Mouse (Mus musculus): ENCODE results near the gene Bud23. TPM values are rescaled to one million over a fixed set of nuclear protein-coding genes. Genes with fewer than 3 reads are reported as not detected.

The Bud23 gene
- total and polyA plus RNA-seq, 3 experiments = 101 to 222 TPM; not detected in 1

DNA sequence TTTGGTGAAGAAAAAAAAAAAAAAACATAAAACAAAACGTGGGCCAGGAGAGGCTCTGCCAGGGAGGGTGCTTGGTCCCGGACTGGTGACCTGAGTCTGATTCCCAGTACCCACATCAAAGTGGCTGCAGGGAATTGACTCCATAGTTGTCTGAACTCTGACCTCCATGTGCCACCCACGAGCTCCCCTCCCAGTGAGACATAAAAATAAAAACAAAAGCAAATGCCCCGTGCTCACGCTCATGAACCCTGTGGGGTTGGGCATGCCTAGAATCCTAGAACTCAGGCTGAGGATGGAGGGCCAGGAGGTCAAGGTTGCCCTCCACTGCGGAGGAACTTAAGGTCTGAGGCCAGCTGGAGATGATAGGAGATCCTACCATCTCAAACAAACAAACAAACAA lies 44.3 kb upstream of the Bud23 start:
- Histone ChIP-seq H3K4me1 (ENCODE audit: control insufficient read depth in 1 of 2, insufficient read depth in 2 of 2, low read length in 2 of 2) (no peaks in the 10 kb centered on the region), H3K4me3 (ENCODE audit: control insufficient read depth in 1 of 2, insufficient read depth in 1 of 2, low read depth in 2 of 2, low read length in 2 of 2) (no peak overlapping the region), H3K9me3 (replicated peaks; ENCODE audit: insufficient read depth, low read length) (no peaks in the 10 kb centered on the region), H3K27me3 (ENCODE audit: control insufficient read depth in 1 of 2, insufficient read depth in 2 of 2, low read length in 2 of 2) (no peaks in the 10 kb centered on the region), H3K79me2 (ENCODE audit: control insufficient read depth, insufficient read depth, low read length, poor library complexity) (no peaks in the 10 kb centered on the region), H3K9ac (ENCODE audit: control insufficient read depth, low read depth, low read length, poor library complexity, severe bottlenecking) (no peak overlapping the region), H3K27ac (ENCODE audit: control insufficient read depth, low read depth, low read length) (no peak overlapping the region), H3K36me3 (ENCODE audit: control insufficient read depth in 1 of 2, insufficient read depth in 2 of 2, low read length in 2 of 2) (no peaks in the 10 kb centered on the region)
- TF ChIP-seq SIN3A (IDR thresholded peaks at IDR 0.05; ENCODE audit: low read length) (no peak), CHD1 (IDR thresholded peaks at IDR 0.05; ENCODE audit: low read depth, low read length) (no peak), KAT2A (conservative IDR thresholded peaks at IDR 0.05; ENCODE audit: low read depth, low read length) (no peak), NELFE (IDR thresholded peaks at IDR 0.05; ENCODE audit: low read depth, low read length) (no peak)
- no peak for DNase-seq (ENCODE audit: low read depth, low spot score)

DNA sequence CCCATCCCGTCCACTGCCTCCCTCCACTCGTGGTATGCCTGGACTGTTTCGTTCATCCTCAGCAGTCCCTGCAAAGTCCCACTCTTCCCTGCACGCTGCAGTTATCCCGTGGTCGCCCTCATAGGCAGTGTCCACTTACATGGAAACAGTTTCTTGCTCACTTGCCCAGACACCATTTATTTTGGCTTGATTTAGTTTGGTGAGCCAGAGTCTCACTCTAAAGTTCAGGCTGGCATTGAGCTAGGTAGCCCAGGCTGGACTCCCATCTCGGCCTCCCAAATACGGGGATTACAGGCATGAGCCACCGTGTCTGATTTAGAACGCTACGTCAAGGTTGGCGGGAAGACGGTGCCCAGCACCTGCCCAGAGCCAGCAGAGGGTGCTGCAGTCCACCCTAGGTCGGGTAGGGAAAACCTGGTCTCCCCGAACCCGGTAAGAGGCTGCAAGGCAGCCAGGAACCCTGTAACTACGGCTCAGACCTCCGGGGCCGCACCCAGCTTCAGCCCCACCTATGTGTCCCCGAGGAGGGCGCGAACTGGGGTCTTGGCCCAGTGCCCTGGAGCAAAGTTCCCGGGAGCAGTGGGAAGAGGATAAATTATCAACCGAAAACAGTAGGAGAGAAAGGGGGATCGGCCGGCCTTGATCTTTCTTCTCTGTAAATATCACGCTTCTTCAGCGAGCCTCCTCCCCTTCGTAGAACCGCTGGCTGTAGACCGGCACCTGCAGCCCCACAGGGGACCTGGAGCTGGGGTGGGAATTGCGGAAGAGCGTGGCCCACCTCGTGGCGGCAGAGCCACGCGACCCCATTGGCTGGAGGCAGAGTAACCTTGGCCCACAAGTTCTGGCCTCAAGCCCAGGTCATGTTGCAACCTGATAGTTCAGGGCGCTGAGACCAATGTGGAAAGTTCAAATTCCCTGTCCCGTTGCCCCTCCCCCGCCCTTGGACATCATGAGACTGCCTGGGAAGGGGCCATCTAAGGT lies 43.1 kb upstream of the Bud23 start:
- Histone ChIP-seq H3K27me3 (ENCODE audit: control insufficient read depth in 1 of 2, insufficient read depth in 2 of 2, low read length in 2 of 2) (no peaks in the 10 kb centered on the region), H3K36me3 (ENCODE audit: control insufficient read depth in 1 of 2, insufficient read depth in 2 of 2, low read length in 2 of 2) (no peaks in the 10 kb centered on the region), H3K4me3 (ENCODE audit: control insufficient read depth in 1 of 2, insufficient read depth in 1 of 2, low read depth in 2 of 2, low read length in 2 of 2) (no peak overlapping the region), H3K27ac (ENCODE audit: control insufficient read depth, low read depth, low read length) (no peak overlapping the region), H3K4me1 (ENCODE audit: control insufficient read depth in 1 of 2, insufficient read depth in 2 of 2, low read length in 2 of 2) (no peaks in the 10 kb centered on the region), H3K9ac (ENCODE audit: control insufficient read depth, low read depth, low read length, poor library complexity, severe bottlenecking) (no peak overlapping the region), H3K9me3 (replicated peaks; ENCODE audit: insufficient read depth, low read length) (no peaks in the 10 kb centered on the region), H3K79me2 (ENCODE audit: control insufficient read depth, insufficient read depth, low read length, poor library complexity) (no peaks in the 10 kb centered on the region)
- TF ChIP-seq CHD1 (IDR thresholded peaks at IDR 0.05; ENCODE audit: low read depth, low read length) (no peak), UBTF (IDR thresholded peaks at IDR 0.05; ENCODE audit: borderline replicate concordance, insufficient read depth, low read depth, low read length) (no peak), ZMIZ1 (IDR thresholded peaks at IDR 0.05; ENCODE audit: low read depth, low read length) (no peak), BHLHE40 (IDR thresholded peaks at IDR 0.05; ENCODE audit: borderline replicate concordance, low read depth, low read length) (no peak), KAT2A (conservative IDR thresholded peaks at IDR 0.05; ENCODE audit: low read depth, low read length) (no peak), NELFE (IDR thresholded peaks at IDR 0.05; ENCODE audit: low read depth, low read length) (no peak), MAZ (IDR thresholded peaks at IDR 0.05; ENCODE audit: low read depth, low read length) (no peak)
- DNase-seq (ENCODE audit: low read depth, low spot score) = no peak

GRCm38 (mm10) chr5:135106758-135107256 lies 42.0 kb upstream of the Bud23 start:
- H3K4me1 ChIP-seq (ENCODE audit: control insufficient read depth in 1 of 2, insufficient read depth in 2 of 2, low read length in 2 of 2) = no peaks in the 10 kb centered on the region
- no peak overlapping the region for H3K4me3 ChIP-seq (ENCODE audit: control insufficient read depth in 1 of 2, insufficient read depth in 1 of 2, low read depth in 2 of 2, low read length in 2 of 2)
- no peak for DNase-seq (ENCODE audit: low read depth, low spot score)
- no peaks in the 10 kb centered on the region for H3K36me3 ChIP-seq (ENCODE audit: control insufficient read depth in 1 of 2, insufficient read depth in 2 of 2, low read length in 2 of 2)
- no peak overlapping the region for H3K9ac ChIP-seq (ENCODE audit: control insufficient read depth, low read depth, low read length, poor library complexity, severe bottlenecking)
- H3K9me3 ChIP-seq (replicated peaks; ENCODE audit: insufficient read depth, low read length) = no peaks in the 10 kb centered on the region
- H3K27me3 ChIP-seq (ENCODE audit: control insufficient read depth in 1 of 2, insufficient read depth in 2 of 2, low read length in 2 of 2) = no peaks in the 10 kb centered on the region
- no peak overlapping the region for H3K27ac ChIP-seq (ENCODE audit: control insufficient read depth, low read depth, low read length)
- H3K79me2 ChIP-seq (ENCODE audit: control insufficient read depth, insufficient read depth, low read length, poor library complexity) = no peaks in the 10 kb centered on the region
- TF ChIP-seq MAFK (IDR thresholded peaks at IDR 0.05; ENCODE audit: borderline replicate concordance, low read depth, low read length) (no peak), GABPA (IDR thresholded peaks at IDR 0.05; ENCODE audit: low read depth, low read length) (no peak), HCFC1 (IDR thresholded peaks at IDR 0.05; ENCODE audit: low read depth, low read length) (no peak), TBP (IDR thresholded peaks at IDR 0.05; ENCODE audit: low read depth, low read length) (no peak), USF1 (IDR thresholded peaks at IDR 0.05; ENCODE audit: low read depth, low read length) (no peak), SIN3A (IDR thresholded peaks at IDR 0.05; ENCODE audit: low read length) (no peak)
